Mouse (Mus musculus): Measurements from ENCODE around the gene Tex261. TPM values are rescaled to one million over a fixed set of nuclear protein-coding genes. Genes with fewer than 3 reads are reported as not detected.

Gene Tex261
- polyA plus RNA-seq, 1 experiment from 2014 or later = 77.3 TPM

DNA sequence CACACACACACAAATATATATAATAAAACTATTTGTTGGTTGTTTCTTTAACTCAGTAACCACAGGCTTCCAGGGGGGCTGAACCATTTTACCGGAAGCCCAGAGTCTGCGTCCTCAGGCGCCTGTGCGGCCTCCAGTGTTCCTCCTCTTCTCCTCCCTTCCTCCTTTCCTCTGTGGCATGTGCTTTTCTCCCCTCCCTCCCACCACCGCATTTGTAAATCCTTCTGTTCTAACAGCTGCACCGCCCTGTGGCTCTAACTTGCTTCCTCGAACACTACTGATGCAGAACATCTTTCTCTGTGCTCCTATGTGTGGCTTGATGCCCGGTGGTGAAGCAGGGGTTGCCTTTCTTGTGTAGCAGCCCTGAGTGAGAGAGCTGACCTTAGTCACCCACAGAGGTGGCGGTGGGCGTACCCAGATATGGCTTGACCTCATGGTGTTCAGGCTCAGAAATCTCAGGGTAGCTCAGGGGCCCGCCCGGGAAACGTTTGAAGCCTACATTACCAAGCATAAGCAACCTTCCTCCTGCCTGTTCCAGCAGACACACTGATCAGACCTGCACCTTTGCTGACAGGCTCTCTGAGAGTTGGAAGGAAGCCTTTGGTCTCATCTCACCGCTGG, 46.2 kb downstream of the Tex261 start:
- ATAC-seq (replicated peaks; ENCODE audit: low FRiP score) (no peak), DNase-seq (ENCODE audit: low spot score) (no peak)
- Histone ChIP-seq H3K9me3 (ENCODE audit: control insufficient read depth, low read length) (peaks cover 3% of the 10 kb centered on the region; the same call in 1 of the 2 replicates), H3K9ac (ENCODE audit: low read depth, low read length) (no peak overlapping the region), H3K27ac (ENCODE audit: low read depth, low read length) (no peak overlapping the region), H3K4me2 (no peak overlapping the region), H3K27me3 (replicated peaks; ENCODE audit: control insufficient read depth, insufficient read depth, low read length) (peaks cover 3% of the 10 kb centered on the region; the same call in 1 of the 2 replicates), H3K4me3 (ENCODE audit: low read depth, low read length) (no peak overlapping the region), H3K4me1 (replicated peaks; ENCODE audit: control insufficient read depth, insufficient read depth, low read length) (no peaks in the 10 kb centered on the region), H3K36me3 (ENCODE audit: control insufficient read depth, insufficient read depth, low read length) (no peaks in the 10 kb centered on the region)
- WGBS = 60% methylated on average over 14 of the region's 14 CpGs

DNA sequence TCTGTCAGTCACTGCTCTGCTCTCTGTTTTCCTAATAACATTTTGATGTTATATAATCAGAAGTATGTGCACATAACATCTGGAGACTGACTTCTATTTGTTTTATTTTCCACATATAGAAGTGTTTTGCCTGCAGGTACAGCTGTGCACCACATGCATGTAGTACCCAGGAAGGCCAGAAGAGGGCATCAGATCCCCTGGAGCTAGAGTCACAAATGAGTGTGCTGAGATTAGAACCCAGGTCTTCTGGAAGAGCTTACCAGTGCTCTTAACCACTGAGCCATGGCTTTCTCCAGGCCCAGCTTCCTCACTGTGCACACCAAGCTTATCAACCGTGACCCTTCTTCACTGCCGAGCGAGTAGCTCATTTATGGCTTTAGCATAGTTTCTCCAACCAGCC, 47.1 kb downstream of the Tex261 start:
- WGBS = 84% methylated on average over 3 of the region's 3 CpGs
- Histone ChIP-seq H3K36me3 (ENCODE audit: control insufficient read depth, insufficient read depth, low read length) (no peaks in the 10 kb centered on the region), H3K4me3 (ENCODE audit: low read depth, low read length) (no peak overlapping the region), H3K9ac (ENCODE audit: low read depth, low read length) (no peak overlapping the region), H3K27me3 (replicated peaks; ENCODE audit: control insufficient read depth, insufficient read depth, low read length) (peaks cover 3% of the 10 kb centered on the region), H3K4me2 (no peak overlapping the region), H3K27ac (ENCODE audit: low read depth, low read length) (no peak overlapping the region), H3K4me1 (replicated peaks; ENCODE audit: control insufficient read depth, insufficient read depth, low read length) (no peaks in the 10 kb centered on the region), H3K9me3 (ENCODE audit: control insufficient read depth, low read length) (no peaks in the 10 kb centered on the region)
- ATAC-seq (replicated peaks; ENCODE audit: low FRiP score) = no peak
- DNase-seq (ENCODE audit: low spot score) = no peak

DNA sequence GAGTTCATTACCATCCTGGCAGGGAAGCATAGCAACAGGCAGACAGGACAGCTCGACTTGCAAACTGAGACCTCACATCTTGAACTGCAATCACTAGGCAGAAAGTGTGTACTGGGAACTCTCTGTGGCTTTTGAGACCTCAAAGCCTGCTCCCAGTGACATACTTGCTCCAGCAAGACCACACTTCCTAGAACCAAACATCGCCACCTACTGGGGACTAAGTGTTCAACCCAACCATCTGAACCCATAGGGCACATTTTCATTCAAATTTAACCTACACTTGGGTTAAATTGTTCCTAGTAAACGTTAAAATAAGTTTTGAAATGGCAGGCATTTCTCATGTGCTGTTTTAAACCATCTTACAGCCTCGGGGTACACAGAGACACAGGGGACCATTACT, 48.4 kb downstream of the Tex261 start:
- DNase-seq (ENCODE audit: low spot score) (no peak), ATAC-seq (replicated peaks; ENCODE audit: low FRiP score) (no peak)
- Histone ChIP-seq H3K27me3 (replicated peaks; ENCODE audit: control insufficient read depth, insufficient read depth, low read length) (peaks cover 8% of the 10 kb centered on the region), H3K4me3 (ENCODE audit: low read depth, low read length) (no peak overlapping the region), H3K4me2 (no peak overlapping the region), H3K4me1 (replicated peaks; ENCODE audit: control insufficient read depth, insufficient read depth, low read length) (no peaks in the 10 kb centered on the region), H3K36me3 (ENCODE audit: control insufficient read depth, insufficient read depth, low read length) (no peaks in the 10 kb centered on the region), H3K9ac (ENCODE audit: low read depth, low read length) (no peak overlapping the region), H3K9me3 (ENCODE audit: control insufficient read depth, low read length) (no peaks in the 10 kb centered on the region), H3K27ac (ENCODE audit: low read depth, low read length) (no peak overlapping the region)
- 35% methylated on average over 4 of the region's 4 CpGs for WGBS

DNA sequence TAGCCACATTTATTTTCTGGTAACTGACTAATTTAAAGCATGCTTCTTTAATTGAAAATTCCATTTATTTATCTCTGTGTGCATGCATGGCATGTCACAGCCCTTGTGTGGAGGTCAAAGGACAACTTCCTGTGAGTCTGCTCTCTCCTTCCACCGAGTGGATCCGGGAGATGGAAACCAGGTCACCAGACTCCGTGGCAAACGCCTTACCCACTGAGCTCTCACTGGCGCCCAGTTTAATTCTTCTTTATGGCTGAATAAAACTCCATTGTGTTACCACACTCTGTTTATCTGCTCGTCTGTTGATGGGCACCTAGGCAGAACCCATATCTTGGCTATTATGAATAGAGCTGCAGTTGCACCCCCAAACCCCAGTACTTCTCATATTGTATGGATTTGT, 53.1 kb downstream of the Tex261 start:
- no peak overlapping the region for H3K4me3 ChIP-seq (ENCODE audit: low read depth, low read length)
- H3K9ac ChIP-seq (ENCODE audit: low read depth, low read length) = no peak overlapping the region
- peaks cover 50% of the 10 kb centered on the region for H3K27me3 ChIP-seq (replicated peaks; ENCODE audit: control insufficient read depth, insufficient read depth, low read length)
- H3K4me1 ChIP-seq (replicated peaks; ENCODE audit: control insufficient read depth, insufficient read depth, low read length) = no peaks in the 10 kb centered on the region
- H3K9me3 ChIP-seq (ENCODE audit: control insufficient read depth, low read length) = no peaks in the 10 kb centered on the region
- no peaks in the 10 kb centered on the region for H3K36me3 ChIP-seq (ENCODE audit: control insufficient read depth, insufficient read depth, low read length)
- DNase-seq (ENCODE audit: low spot score) = no peak
- no peak overlapping the region for H3K4me2 ChIP-seq
- 21% methylated on average over 6 of the region's 6 CpGs for WGBS
- ATAC-seq (replicated peaks; ENCODE audit: low FRiP score) = no peak
- H3K27ac ChIP-seq (ENCODE audit: low read depth, low read length) = no peak overlapping the region

Other genes with a start within 250 kb of the Tex261 start
- 7.6 and 9.1 TPM in 2 replicates for gene Actg2, start 239.5 kb downstream of the Tex261 start, polyA plus RNA-seq (2014; fragmentation: Nextera tagmentation; extraction: Ambion mirVana)
- gene Stambp, start 203.1 kb downstream of the Tex261 start, polyA plus RNA-seq (2014; fragmentation: Nextera tagmentation; extraction: Ambion mirVana) = 21.2 TPM in 2 replicates
- gene Clec4f, start 119.6 kb downstream of the Tex261 start, polyA plus RNA-seq (2014; fragmentation: Nextera tagmentation; extraction: Ambion mirVana) = 1.0 and 1.3 TPM in 2 replicates
- gene Cd207, start 98.0 kb downstream of the Tex261 start, polyA plus RNA-seq (2014; fragmentation: Nextera tagmentation; extraction: Ambion mirVana) = not detected in 2 replicates
- gene Vax2, start 64.5 kb downstream of the Tex261 start, polyA plus RNA-seq (2014; fragmentation: Nextera tagmentation; extraction: Ambion mirVana) = not detected in 2 replicates
- not detected in 2 replicates for gene Atp6v1b1, start 32.8 kb downstream of the Tex261 start, polyA plus RNA-seq (2014; fragmentation: Nextera tagmentation; extraction: Ambion mirVana)
- 0.18 TPM in 1 of 2 replicates, not detected in the other for gene Ankrd53, start 13.2 kb downstream of the Tex261 start, polyA plus RNA-seq (2014; fragmentation: Nextera tagmentation; extraction: Ambion mirVana)
- 19.9 and 25.0 TPM in 2 replicates for gene Nagk, start 19.2 kb upstream of the Tex261 start, polyA plus RNA-seq (2014; fragmentation: Nextera tagmentation; extraction: Ambion mirVana)
- 8.4 and 9.2 TPM in 2 replicates for gene Paip2b, start 55.9 kb upstream of the Tex261 start, polyA plus RNA-seq (2014; fragmentation: Nextera tagmentation; extraction: Ambion mirVana)
- gene Zfp638, start 91.3 kb upstream of the Tex261 start, polyA plus RNA-seq (2014; fragmentation: Nextera tagmentation; extraction: Ambion mirVana) = 53.1 and 54.9 TPM in 2 replicates
- 4.7 and 5.3 TPM in 2 replicates for gene Dysf, start 232.8 kb upstream of the Tex261 start, polyA plus RNA-seq (2014; fragmentation: Nextera tagmentation; extraction: Ambion mirVana)

Measured in liver, embryonic 11.5 days (tissue).